Mouse (Mus musculus) forebrain, embryonic 14.5 days (tissue): Measurements from ENCODE around the gene Dnajc5. TPM values are rescaled to one million over a fixed set of nuclear protein-coding genes. Genes with fewer than 3 reads are reported as not detected.
A peak's percentile ranks its signal among the peaks of the same experiment; 100 is the strongest.

Experiments
- ATAC-seq: fragments of 200-750 bp; cut with Nextera tagmentation; 2 replicates; pipeline ENCODE4 v1.8.0; 2017; ENCODE audit warnings: mild to moderate bottlenecking, moderate library complexity
- DNase-seq: peaks from one replicate; pipeline ENCODE4 v3.0.0-alpha.2; 2015; ENCODE audit warnings: low spot score
- H3K27ac ChIP-seq: fragments of 300-500 bp; sonication (generic); 2 replicates; pipeline ENCODE4 v1.5.1; 2014; ENCODE audit warnings: low read depth, mild to moderate bottlenecking, control low read depth, low read length, moderate library complexity
- H3K27me3 ChIP-seq: fragments of 300-500 bp; sonication (generic); replicated peaks from 2 replicates; pipeline ENCODE4 v1.6.1; 2014; ENCODE audit warnings: low read length, control low read depth, mixed read lengths; ENCODE audit not compliant: control insufficient read depth, insufficient read depth
- H3K36me3 ChIP-seq: fragments of 300-500 bp; sonication (generic); 2 replicates; pipeline ENCODE4 v1.6.1; 2014; ENCODE audit warnings: low read length, control low read depth; ENCODE audit not compliant: control insufficient read depth, insufficient read depth
- H3K4me1 ChIP-seq: fragments of 300-500 bp; sonication (generic); 2 replicates; pipeline ENCODE4 v1.6.1; 2014; ENCODE audit warnings: antibody characterized with exemption, low read length, control low read depth; ENCODE audit not compliant: control insufficient read depth, insufficient read depth
- H3K4me2 ChIP-seq: fragments of 300-500 bp; sonication (generic); 2 replicates; pipeline ENCODE4 v1.6.1; 2014; ENCODE audit warnings: mild to moderate bottlenecking, control low read depth, low read length
- H3K4me3 ChIP-seq: fragments of 300-500 bp; sonication (generic); 2 replicates; pipeline ENCODE4 v1.5.1; 2014; ENCODE audit warnings: low read depth, low read length, control low read depth
- H3K9ac ChIP-seq: fragments of 300-500 bp; sonication (generic); 2 replicates; pipeline ENCODE4 v1.6.1; 2014; ENCODE audit warnings: mild to moderate bottlenecking, low read length, control low read depth, moderate library complexity
- H3K9me3 ChIP-seq: fragments of 300-500 bp; sonication (generic); replicated peaks from 2 replicates; pipeline ENCODE4 v1.6.1; 2016; ENCODE audit warnings: low read length, control low read depth, mixed read lengths; ENCODE audit not compliant: control insufficient read depth
- WGBS: fragments of 180-500 bp; shearing (Covaris S2); extraction: QIAGEN DNeasy Blood & Tissue Kit; methylation state at CpG from one replicate; pipeline ENCODE4 v1.1.7; 2014; 5-methylcytosine and 5-hydroxymethylcytosine counted together
- polyA plus RNA-seq: library from polyadenylated mRNA; unstranded; fragments of >200 nt; fragmentation: Nextera tagmentation; extraction: Ambion mirVana; gene quantifications from 2 replicates; pipeline ENCODE4 v1.2.1, GENCODE M21; 2014

Dnajc5 gene
- polyA plus RNA-seq, 1 experiment from 2014 or later: 127 TPM

DNA sequence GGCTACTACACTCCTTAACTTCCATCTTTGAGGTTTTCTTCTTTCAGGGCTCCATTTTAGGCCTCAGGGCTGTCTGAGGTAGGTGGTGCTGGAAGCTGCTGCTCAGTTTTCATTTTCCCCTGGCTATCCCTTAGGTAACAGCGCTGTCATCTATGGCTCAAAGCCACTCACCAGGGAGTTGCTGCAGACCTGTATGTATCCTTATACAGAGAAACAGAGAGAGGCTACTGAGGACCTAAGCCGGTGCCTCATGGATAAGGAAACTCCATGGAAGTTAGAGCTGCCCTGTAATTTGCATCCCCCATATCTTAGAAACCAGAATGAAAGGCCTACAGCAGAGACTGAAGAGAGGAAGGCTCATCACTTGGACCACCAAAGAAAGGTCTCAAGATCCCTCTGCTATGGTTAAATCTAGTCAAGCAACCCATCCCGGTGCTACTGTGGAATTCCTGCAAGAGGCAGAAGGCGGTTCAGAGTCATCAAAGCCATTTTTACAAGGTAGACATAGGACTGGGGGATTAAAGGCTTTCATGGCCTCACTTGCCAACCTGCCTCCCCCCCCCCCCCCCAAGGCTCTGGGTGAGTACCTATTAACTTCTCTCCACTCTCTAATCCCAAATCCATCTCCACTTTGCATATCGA, 60.0 kb downstream of the Dnajc5 start:
- no peaks in the 10 kb centered on the region for H3K27me3 ChIP-seq
- H3K4me3 ChIP-seq: peak overlapping the region; percentile 60
- DNase-seq: no peak
- ATAC-seq: no peak
- H3K4me1 ChIP-seq: peaks cover 6% of the 10 kb centered on the region
- H3K9ac ChIP-seq: peak overlapping the region; percentile 73
- 79% methylated on average over 5 of the region's 5 CpGs for WGBS
- H3K9me3 ChIP-seq: no peaks in the 10 kb centered on the region
- H3K4me2 ChIP-seq: peak overlapping the region; percentile 97
- peaks cover 23% of the 10 kb centered on the region for H3K36me3 ChIP-seq
- H3K27ac ChIP-seq: peak overlapping the region; percentile 81; the same call in 1 of the 2 replicates

DNA sequence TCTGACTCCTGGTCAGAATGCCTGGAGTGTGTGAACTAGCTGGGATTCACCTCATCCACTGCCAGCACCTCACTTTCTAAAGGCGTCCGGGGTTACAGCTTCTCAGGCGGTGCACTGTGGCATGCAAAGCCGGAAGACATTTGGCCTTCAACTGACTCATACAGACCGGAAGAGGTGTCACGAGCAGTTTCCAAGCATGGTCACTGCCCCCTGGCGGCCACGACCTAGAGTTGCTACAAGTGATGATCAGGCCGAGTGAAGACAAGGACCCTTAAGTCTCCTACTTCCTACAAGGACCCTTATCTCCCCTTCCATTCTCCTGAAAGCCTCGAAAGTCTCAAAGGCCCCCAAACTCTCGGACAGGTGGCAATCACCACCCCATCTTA, 60.7 kb downstream of the Dnajc5 start:
- peak; percentile 80 for ATAC-seq

DNA sequence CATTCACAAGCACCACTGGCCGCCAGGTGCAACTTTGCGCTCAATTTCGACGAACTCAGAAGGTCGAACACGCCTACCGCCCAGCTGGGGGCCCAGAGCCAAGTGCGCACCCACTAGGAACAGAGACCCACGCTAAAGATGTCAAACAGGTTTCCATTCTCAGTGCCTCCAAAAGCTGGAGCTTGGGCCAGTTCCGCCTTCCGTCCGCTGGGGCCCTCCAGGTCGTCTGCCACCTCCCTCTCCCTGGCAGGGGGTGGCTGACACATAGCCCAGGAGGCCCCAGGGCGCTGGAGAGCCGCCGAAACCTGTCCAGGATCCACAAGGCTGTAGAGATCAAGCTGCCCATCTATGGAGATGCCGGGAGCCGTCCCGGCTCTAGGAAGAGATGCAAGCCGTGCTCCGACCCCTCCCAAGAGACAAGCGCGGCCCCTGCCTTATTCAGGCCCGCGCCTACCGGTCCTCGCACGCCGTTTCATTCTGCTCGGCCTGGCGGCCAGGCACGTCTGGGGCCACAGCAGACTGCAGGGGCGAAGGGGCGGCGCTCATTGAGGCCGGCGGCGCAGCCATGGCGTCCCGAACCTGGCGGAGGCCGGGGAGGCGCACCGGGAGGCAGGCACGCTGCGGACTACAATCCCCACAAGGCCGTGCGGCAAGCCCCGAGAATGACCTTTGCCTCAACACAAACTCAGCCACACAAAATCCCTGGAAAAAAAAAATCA, 61.3 kb downstream of the Dnajc5 start:
- Histone ChIP-seq H3K36me3 (peaks cover 34% of the 10 kb centered on the region), H3K9ac (peak overlapping the region; percentile 73), H3K4me2 (peak overlapping the region; percentile 97), H3K4me3 (peak overlapping the region; percentile 60), H3K27me3 (no peaks in the 10 kb centered on the region), H3K9me3 (no peaks in the 10 kb centered on the region), H3K4me1 (peaks cover 6% of the 10 kb centered on the region), H3K27ac (peak overlapping the region; percentile 81)
- WGBS: under 1% methylated on average over 49 of the region's 49 CpGs
- DNase-seq: peak; percentile 84
- ATAC-seq: peak; percentile 85

More for the DNA sequence above, 60.7 kb downstream of the Dnajc5 start:
- Histone ChIP-seq H3K27ac (peak overlapping the region; percentile 81), H3K4me1 (peaks cover 6% of the 10 kb centered on the region), H3K9me3 (no peaks in the 10 kb centered on the region), H3K4me3 (peak overlapping the region; percentile 60), H3K36me3 (peaks cover 30% of the 10 kb centered on the region), H3K4me2 (peak overlapping the region; percentile 97), H3K9ac (peak overlapping the region; percentile 73), H3K27me3 (no peaks in the 10 kb centered on the region)
- WGBS: under 1% methylated on average over 11 of the region's 11 CpGs
- DNase-seq: peak; percentile 92

DNA sequence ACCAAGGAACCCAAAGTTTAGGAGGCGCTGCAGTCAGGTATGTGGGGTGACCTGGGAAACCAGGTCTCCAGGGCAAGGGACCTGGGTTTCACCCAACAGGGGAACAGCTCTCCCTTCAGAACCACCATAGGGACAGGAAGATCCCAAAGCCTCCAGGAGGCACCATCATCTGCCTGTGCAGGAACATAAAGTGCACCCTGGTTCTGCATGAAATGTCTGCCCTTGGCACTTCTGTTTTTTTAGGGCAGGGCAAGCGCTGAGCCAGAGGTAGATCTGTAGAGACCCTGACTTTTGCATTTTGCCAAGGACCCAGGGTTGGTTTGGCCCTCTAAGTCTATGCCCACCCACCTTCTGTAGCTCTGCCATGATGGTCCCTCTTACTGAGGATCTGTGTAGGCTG, 62.1 kb downstream of the Dnajc5 start:
- Histone ChIP-seq H3K4me1 (peaks cover 6% of the 10 kb centered on the region), H3K27ac (no peak overlapping the region), H3K36me3 (peaks cover 42% of the 10 kb centered on the region), H3K9me3 (no peaks in the 10 kb centered on the region), H3K27me3 (no peaks in the 10 kb centered on the region), H3K4me2 (peak overlapping the region; percentile 97), H3K4me3 (peak overlapping the region; percentile 60; the same call in 1 of the 2 replicates), H3K9ac (no peak overlapping the region)
- no peak for DNase-seq
- 87% methylated on average over 2 of the region's 2 CpGs for WGBS
- no peak for ATAC-seq

- Histone ChIP-seq H3K4me2 (no peak overlapping the region), H3K9me3 (no peaks in the 10 kb centered on the region), H3K9ac (no peak overlapping the region), H3K36me3 (peaks cover 48% of the 10 kb centered on the region), H3K4me3 (no peak overlapping the region), H3K27me3 (no peaks in the 10 kb centered on the region), H3K4me1 (peaks cover 6% of the 10 kb centered on the region), H3K27ac (no peak overlapping the region)
- ATAC-seq (no peak), DNase-seq (no peak)
- 86% methylated on average over 1 of the region's 1 CpGs for WGBS
Measured at GRCm38 (mm10) chr2:181582939-181583338, 62.7 kb downstream of the Dnajc5 start.

DNA sequence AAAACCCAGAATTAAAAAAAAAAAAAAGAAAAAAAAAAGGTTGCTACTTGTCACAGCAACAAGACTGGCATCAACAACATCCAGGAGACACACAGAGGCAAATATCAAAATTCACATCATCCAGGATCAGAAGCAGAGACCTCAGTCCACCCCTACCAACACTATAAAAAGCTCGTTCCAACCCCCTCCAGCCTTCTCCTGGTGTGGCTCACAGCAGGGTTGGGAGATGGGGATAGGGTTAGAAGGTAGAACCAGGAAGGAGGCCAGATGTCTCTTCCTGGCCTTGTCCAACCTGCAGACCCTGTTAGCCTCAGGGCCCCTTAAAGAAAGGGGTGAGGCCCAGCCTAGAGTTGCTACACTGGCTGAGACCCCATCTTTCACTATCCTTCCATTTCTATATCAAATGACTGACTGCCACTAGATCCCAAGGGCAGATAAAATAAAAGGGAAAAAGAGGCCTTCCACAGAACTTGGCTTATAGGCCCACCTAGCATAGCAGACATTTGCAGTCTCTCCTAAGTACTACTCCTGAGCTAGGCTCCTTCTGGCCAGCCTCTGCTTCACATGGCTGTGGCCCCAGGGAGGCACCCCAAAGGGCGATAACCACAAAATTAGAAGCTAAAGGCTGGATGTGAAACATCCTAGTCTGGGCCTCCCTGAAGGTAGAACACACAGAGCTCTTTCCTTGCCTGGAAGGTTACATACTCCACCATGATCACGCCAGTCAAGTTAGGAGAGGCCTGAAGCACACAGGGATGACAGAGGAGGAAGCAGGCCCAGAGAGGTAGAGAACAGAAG, 63.4 kb downstream of the Dnajc5 start:
- no peaks in the 10 kb centered on the region for H3K9me3 ChIP-seq
- peaks cover 55% of the 10 kb centered on the region for H3K36me3 ChIP-seq
- ATAC-seq (no peak), DNase-seq (no peak)
- 90% methylated on average over 3 of the region's 3 CpGs for WGBS
- no peak overlapping the region for H3K9ac ChIP-seq
- no peak overlapping the region for H3K4me2 ChIP-seq
- H3K27ac ChIP-seq: no peak overlapping the region
- H3K4me1 ChIP-seq: peaks cover 6% of the 10 kb centered on the region
- no peak overlapping the region for H3K4me3 ChIP-seq
- no peaks in the 10 kb centered on the region for H3K27me3 ChIP-seq

DNA sequence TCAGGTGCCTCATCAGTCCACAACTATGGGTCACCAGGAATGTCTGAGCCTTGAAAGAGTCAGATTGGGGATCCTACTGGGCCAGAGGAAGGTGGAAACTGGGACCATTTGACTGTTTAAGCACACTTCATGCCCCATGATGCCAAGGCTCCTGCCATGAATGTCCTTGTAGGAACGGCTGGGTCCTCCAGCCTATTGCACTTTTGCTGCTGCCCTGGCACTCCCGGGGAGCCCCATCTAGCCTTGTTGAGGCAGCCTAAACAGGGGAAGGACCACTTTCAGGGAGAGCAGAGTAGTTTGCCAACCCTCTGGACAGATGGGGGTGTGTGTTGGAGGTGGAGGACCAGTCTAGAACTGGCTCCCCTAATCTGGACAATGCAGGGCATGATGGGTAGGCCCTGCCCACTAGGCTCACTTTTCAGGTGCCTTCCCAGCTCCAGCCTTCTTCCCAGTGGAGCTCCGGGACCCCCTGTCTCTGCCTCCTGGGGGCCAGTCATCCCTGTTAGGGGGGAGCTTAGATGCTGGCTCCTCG, 64.2 kb downstream of the Dnajc5 start, which contains the start of gene Uckl1:
Uckl1 (minus strand) TSS at position 482 of the 532 bp plus-strand sequence.
- H3K36me3 ChIP-seq: peaks cover 63% of the 10 kb centered on the region
- no peak within 1 kb of the TSS for H3K27ac ChIP-seq
- no peaks in the 10 kb centered on the region for H3K9me3 ChIP-seq
- no peak for ATAC-seq
- WGBS: 88% methylated on average over 4 of the region's 4 CpGs
- DNase-seq: no peak
- H3K9ac ChIP-seq: no peak within 1 kb of the TSS
- H3K4me2 ChIP-seq: no peak within 1 kb of the TSS
- H3K27me3 ChIP-seq: no peaks in the 10 kb centered on the region
- peaks cover 6% of the 10 kb centered on the region for H3K4me1 ChIP-seq
- no peak within 1 kb of the TSS for H3K4me3 ChIP-seq

GRCm38 (mm10) chr2:181585506-181585905, 65.2 kb downstream of the Dnajc5 start:
- H3K27ac ChIP-seq: no peak overlapping the region
- peaks cover 6% of the 10 kb centered on the region for H3K4me1 ChIP-seq
- DNase-seq (no peak), ATAC-seq (no peak)
- H3K36me3 ChIP-seq: peaks cover 73% of the 10 kb centered on the region
- WGBS: 94% methylated on average over 5 of the region's 5 CpGs
- H3K27me3 ChIP-seq: no peaks in the 10 kb centered on the region
- H3K4me2 ChIP-seq: no peak overlapping the region
- no peaks in the 10 kb centered on the region for H3K9me3 ChIP-seq
- no peak overlapping the region for H3K9ac ChIP-seq
- no peak overlapping the region for H3K4me3 ChIP-seq
